Mouse (Mus musculus): ENCODE measurements around the gene Gm28305. TPM values are rescaled to one million over a fixed set of nuclear protein-coding genes. Genes with fewer than 3 reads are reported as not detected.

The Gm28305 gene
- total and polyA plus RNA-seq, 3 experiments: not detected

DNA sequence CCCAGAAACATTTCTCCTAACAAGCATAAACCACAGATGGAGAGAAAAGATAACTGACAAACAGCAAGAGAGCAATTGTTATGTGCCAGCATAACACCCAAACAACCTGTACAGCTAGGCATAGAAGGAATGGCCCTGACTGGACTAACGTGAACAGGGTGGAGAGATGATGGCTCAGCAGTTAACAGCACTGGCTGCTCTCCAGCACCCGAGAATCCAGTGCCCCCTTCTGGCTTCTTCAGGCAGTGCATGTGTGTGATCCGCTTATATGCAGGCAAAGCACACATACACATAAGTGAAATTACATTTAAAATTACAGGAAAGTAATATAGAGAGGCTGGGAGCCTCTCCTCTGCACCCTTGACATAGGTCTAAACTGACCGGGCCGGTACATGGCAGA is 38.9 kb downstream of the Gm28305 start:
- DNase-seq (ENCODE audit: low spot score) (no peak), ATAC-seq (ENCODE audit: extremely low read depth, insufficient number of reproducible peaks, low FRiP score, poor library complexity, severe bottlenecking) (peak; percentile 76)
- no peaks in the 10 kb centered on the region for H3K9me3 ChIP-seq (replicated peaks)
- H3K4me3 ChIP-seq (ENCODE audit: low read depth, low read length): no peak overlapping the region
- H3K4me1 ChIP-seq (ENCODE audit: insufficient read depth, low read depth, low read length): no peaks in the 10 kb centered on the region
- H3K36me3 ChIP-seq (replicated peaks): peaks cover 61% of the 10 kb centered on the region
- TF ChIP-seq POLR2AphosphoS5 (IDR thresholded peaks at IDR 0.05; ENCODE audit: insufficient replicate concordance, low read depth, low read length): no peak
- no peak for TF ChIP-seq GATA2 (IDR thresholded peaks at IDR 0.05; ENCODE audit: borderline replicate concordance, low read depth, low read length)
- no peak for TF ChIP-seq TAL1 (conservative IDR thresholded peaks at IDR 0.05; ENCODE audit: low read depth, low read length)
- no peak for TF ChIP-seq GATA1 (IDR thresholded peaks at IDR 0.05; ENCODE audit: borderline replicate concordance, low read length)
- peak; percentile 62 for TF ChIP-seq CTCF (IDR thresholded peaks at IDR 0.05; ENCODE audit: low read depth, low read length)
- no peaks in the 10 kb centered on the region for H3K27me3 ChIP-seq (ENCODE audit: insufficient read depth, low read length)

DNA sequence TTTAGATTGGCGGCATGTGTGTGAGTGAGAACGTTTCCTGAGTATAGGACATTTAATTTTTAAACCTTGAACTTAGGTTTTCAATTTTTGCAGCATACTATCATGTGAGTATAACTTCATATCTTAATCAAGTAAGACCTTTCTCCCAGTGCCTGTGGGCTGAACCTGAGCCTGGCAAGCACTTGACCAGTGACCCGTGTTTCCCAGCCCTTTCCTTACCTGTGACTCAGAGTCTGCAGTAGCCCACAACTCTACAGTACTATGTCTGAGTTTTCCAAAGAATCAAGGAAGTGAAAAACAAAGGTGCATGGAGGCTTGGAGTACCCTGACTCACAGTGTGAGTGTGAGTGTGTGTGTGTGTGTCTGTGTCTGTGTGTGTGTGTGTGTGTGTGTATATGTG is 39.6 kb downstream of the Gm28305 start:
- Histone ChIP-seq H3K9me3 (replicated peaks) (no peaks in the 10 kb centered on the region), H3K36me3 (replicated peaks) (peaks cover 59% of the 10 kb centered on the region), H3K27me3 (ENCODE audit: insufficient read depth, low read length) (no peaks in the 10 kb centered on the region), H3K4me1 (ENCODE audit: insufficient read depth, low read depth, low read length) (no peaks in the 10 kb centered on the region), H3K4me3 (ENCODE audit: low read depth, low read length) (no peak overlapping the region)
- TF ChIP-seq TAL1 (conservative IDR thresholded peaks at IDR 0.05; ENCODE audit: low read depth, low read length) (no peak), GATA2 (IDR thresholded peaks at IDR 0.05; ENCODE audit: borderline replicate concordance, low read depth, low read length) (no peak), POLR2AphosphoS5 (IDR thresholded peaks at IDR 0.05; ENCODE audit: insufficient replicate concordance, low read depth, low read length) (no peak), GATA1 (IDR thresholded peaks at IDR 0.05; ENCODE audit: borderline replicate concordance, low read length) (no peak), CTCF (IDR thresholded peaks at IDR 0.05; ENCODE audit: low read depth, low read length) (no peak)
- DNase-seq (ENCODE audit: low spot score) (no peak), ATAC-seq (ENCODE audit: extremely low read depth, insufficient number of reproducible peaks, low FRiP score, poor library complexity, severe bottlenecking) (no peak)

GRCm38 (mm10) chr9:104085730-104086429 is 45.4 kb downstream of the Gm28305 start:
- TF ChIP-seq GATA1 (IDR thresholded peaks at IDR 0.05; ENCODE audit: borderline replicate concordance, low read length): no peak
- no peak for TF ChIP-seq TAL1 (conservative IDR thresholded peaks at IDR 0.05; ENCODE audit: low read depth, low read length)
- TF ChIP-seq GATA2 (IDR thresholded peaks at IDR 0.05; ENCODE audit: borderline replicate concordance, low read depth, low read length): no peak
- Histone ChIP-seq H3K36me3 (replicated peaks) (peaks cover 59% of the 10 kb centered on the region), H3K27me3 (ENCODE audit: insufficient read depth, low read length) (no peaks in the 10 kb centered on the region), H3K4me1 (ENCODE audit: insufficient read depth, low read depth, low read length) (no peaks in the 10 kb centered on the region), H3K4me3 (ENCODE audit: low read depth, low read length) (no peak overlapping the region), H3K9me3 (replicated peaks) (no peaks in the 10 kb centered on the region)
- no peak for DNase-seq (ENCODE audit: low spot score)
- ATAC-seq (ENCODE audit: extremely low read depth, insufficient number of reproducible peaks, low FRiP score, poor library complexity, severe bottlenecking): no peak

DNA sequence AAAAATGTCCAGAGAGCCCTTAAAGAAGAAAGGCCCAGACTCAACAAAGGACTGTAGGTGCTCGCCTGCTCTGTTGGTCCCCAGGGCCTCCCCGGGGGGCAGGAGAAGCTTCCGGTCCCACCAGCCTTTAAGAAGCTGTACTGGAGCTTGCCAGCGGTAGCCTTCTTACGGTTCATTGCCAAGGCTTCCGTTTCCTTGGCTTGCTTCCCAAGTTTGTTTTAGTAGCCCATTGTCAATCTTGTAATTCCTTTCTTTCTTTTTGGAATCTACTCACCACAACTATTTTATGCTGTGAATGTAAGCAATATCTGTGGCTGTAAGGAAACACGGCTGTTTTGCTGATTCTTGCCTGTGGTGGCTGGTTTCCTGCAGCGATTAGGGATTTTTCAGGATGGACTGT is 48.1 kb downstream of the Gm28305 start:
- TF ChIP-seq CTCF (IDR thresholded peaks at IDR 0.05; ENCODE audit: low read depth, low read length): no peak
- no peak for TF ChIP-seq TAL1 (conservative IDR thresholded peaks at IDR 0.05; ENCODE audit: low read depth, low read length)
- TF ChIP-seq GATA1 (IDR thresholded peaks at IDR 0.05; ENCODE audit: borderline replicate concordance, low read length): no peak
- no peak for TF ChIP-seq GATA2 (IDR thresholded peaks at IDR 0.05; ENCODE audit: borderline replicate concordance, low read depth, low read length)
- TF ChIP-seq POLR2AphosphoS5 (IDR thresholded peaks at IDR 0.05; ENCODE audit: insufficient replicate concordance, low read depth, low read length): no peak
- no peak overlapping the region for H3K4me3 ChIP-seq (ENCODE audit: low read depth, low read length)
- H3K36me3 ChIP-seq (replicated peaks): peaks cover 55% of the 10 kb centered on the region
- ATAC-seq (ENCODE audit: extremely low read depth, insufficient number of reproducible peaks, low FRiP score, poor library complexity, severe bottlenecking) (no peak), DNase-seq (ENCODE audit: low spot score) (no peak)
- H3K27me3 ChIP-seq (ENCODE audit: insufficient read depth, low read length): no peaks in the 10 kb centered on the region
- H3K4me1 ChIP-seq (ENCODE audit: insufficient read depth, low read depth, low read length): no peaks in the 10 kb centered on the region
- no peaks in the 10 kb centered on the region for H3K9me3 ChIP-seq (replicated peaks)

GRCm38 (mm10) chr9:104092945-104093344 is 52.5 kb downstream of the Gm28305 start:
- DNase-seq (ENCODE audit: low spot score): no peak
- TF ChIP-seq POLR2AphosphoS5 (IDR thresholded peaks at IDR 0.05; ENCODE audit: insufficient replicate concordance, low read depth, low read length) (no peak), GATA1 (IDR thresholded peaks at IDR 0.05; ENCODE audit: borderline replicate concordance, low read length) (no peak)
- H3K4me1 ChIP-seq (ENCODE audit: insufficient read depth, low read depth, low read length): no peaks in the 10 kb centered on the region
- H3K9me3 ChIP-seq (replicated peaks): no peaks in the 10 kb centered on the region
- H3K4me3 ChIP-seq (ENCODE audit: low read depth, low read length): no peak overlapping the region
- peaks cover 47% of the 10 kb centered on the region for H3K36me3 ChIP-seq (replicated peaks)
- no peak for ATAC-seq (ENCODE audit: extremely low read depth, insufficient number of reproducible peaks, low FRiP score, poor library complexity, severe bottlenecking)
- H3K27me3 ChIP-seq (ENCODE audit: insufficient read depth, low read length): no peaks in the 10 kb centered on the region

GRCm38 (mm10) chr9:104098256-104098655 is 57.8 kb downstream of the Gm28305 start:
- no peaks in the 10 kb centered on the region for H3K27me3 ChIP-seq (ENCODE audit: insufficient read depth, low read length)
- peaks cover 41% of the 10 kb centered on the region for H3K36me3 ChIP-seq (replicated peaks)
- ATAC-seq (ENCODE audit: extremely low read depth, insufficient number of reproducible peaks, low FRiP score, poor library complexity, severe bottlenecking) (no peak), DNase-seq (ENCODE audit: low spot score) (no peak)
- no peaks in the 10 kb centered on the region for H3K4me1 ChIP-seq (ENCODE audit: insufficient read depth, low read depth, low read length)
- no peak for TF ChIP-seq TAL1 (conservative IDR thresholded peaks at IDR 0.05; ENCODE audit: low read depth, low read length)
- TF ChIP-seq GATA1 (IDR thresholded peaks at IDR 0.05; ENCODE audit: borderline replicate concordance, low read length): no peak
- TF ChIP-seq CTCF (IDR thresholded peaks at IDR 0.05; ENCODE audit: low read depth, low read length): no peak
- TF ChIP-seq POLR2AphosphoS5 (IDR thresholded peaks at IDR 0.05; ENCODE audit: insufficient replicate concordance, low read depth, low read length): no peak
- no peak for TF ChIP-seq GATA2 (IDR thresholded peaks at IDR 0.05; ENCODE audit: borderline replicate concordance, low read depth, low read length)
- H3K9me3 ChIP-seq (replicated peaks): no peaks in the 10 kb centered on the region
- H3K4me3 ChIP-seq (ENCODE audit: low read depth, low read length): no peak overlapping the region

All from G1E (cell line).